Mouse (Mus musculus): Measurements from ENCODE around the gene Map2k5.
A peak's percentile ranks its signal among the peaks of the same experiment; 100 is the strongest.

Gene Map2k5

GRCm38 (mm10) chr9:63145249-63146125 is 232.2 kb downstream of the Map2k5 start:
- DNase-seq (ENCODE audit: low spot score) = no peak

DNA sequence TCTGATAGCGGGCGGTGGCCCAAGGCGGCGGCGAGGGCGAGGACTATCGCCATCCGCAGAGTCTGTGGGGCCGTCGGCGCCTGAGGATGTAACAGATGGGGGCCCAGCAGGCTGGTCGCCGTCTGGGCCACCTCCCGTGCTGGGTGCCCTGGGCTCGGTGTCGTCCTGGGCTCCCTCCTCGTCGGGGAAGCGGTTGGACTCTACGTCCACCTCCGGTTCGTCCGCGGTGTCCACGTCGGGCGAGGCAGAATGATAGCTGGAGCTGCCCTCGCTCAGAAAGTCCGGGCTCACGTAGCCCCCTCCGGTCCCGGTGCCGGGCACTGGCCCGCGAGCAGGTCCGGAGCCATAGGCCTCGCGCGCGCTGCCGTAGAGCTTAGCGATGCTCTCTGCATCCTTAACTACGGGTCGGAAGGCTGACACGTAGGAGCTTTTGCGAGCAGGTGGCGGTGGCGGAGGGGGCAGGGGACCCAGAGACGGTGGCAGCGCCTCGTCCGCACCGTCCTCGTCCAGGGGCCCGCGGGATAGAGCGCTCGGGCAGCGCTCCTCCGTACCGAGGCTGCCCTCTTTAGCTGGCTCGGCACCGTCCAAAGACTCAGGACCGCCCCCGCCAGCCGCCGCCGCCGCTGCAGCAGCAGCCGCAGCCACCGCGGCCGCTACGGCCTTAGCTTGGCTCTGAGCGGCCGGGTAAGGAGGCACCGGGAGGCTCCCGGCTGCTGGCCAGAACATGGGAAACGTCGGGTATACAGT is 233.0 kb downstream of the Map2k5 start:
- no peak for DNase-seq (ENCODE audit: low spot score)

DNA sequence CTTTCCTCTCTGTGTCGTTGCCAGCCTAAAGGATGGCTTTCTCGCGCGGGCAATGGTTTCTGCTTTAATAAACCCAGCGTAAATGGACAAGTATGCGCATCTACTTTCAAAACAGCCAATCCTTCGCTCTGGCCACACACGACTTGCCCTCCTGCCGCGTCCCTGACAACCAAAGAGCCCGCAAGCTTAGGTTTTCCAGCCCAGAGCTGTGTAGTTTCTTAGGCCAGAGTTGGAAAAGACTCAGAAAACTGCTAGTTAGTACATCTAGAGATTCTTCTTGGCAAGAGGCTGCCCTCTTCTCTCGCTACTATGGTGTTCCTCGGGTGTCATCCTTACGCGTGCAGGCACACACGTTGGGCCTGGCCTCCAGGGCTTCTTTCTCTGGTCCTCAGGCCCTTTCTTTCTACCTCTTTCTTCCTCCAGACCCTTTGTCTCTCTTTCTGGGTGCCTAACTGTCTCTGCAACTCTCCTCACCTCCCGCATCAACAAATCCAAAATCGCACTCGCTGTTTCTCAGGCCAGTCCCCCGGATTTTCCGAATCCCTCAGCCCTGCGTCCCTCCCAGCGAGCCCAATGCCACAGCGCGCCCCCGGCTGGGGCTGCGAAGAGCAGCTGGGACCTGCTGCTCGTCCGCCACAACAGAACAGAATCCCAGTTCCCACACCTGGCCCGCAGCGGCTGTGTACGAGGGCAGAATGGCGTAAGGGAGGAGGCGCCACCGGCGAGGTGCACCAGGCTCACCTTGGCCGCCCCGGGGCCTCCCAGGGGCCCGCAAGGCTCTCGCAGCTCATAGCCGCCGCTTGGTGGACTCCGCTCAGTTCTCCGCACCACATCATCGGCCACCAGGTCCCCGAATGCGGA is 233.8 kb downstream of the Map2k5 start:
- DNase-seq (ENCODE audit: low spot score) = no peak

DNA sequence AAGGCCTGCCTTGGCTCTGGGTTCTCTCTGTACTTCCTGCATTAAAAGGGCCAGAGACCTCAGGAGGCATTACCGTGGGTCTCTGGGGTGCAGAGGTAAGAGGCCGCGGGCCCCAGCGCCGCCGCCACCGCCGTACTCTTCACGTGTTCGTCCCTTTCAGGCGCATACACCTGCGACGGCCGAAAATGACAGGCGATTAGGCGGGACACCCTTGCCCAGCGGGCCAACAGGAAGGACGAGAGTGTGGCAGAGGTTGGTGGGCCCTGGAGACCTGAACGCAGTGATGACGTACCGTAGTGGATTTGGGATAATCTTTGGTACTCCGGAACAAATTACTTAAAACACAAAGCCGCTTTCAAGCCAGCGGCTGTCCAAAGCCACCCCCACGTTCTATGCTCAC is 234.5 kb downstream of the Map2k5 start:
- no peak for DNase-seq (ENCODE audit: low spot score)

GRCm38 (mm10) chr9:63142335-63143036 is 235.2 kb downstream of the Map2k5 start:
- no peak for DNase-seq (ENCODE audit: low spot score)

DNA sequence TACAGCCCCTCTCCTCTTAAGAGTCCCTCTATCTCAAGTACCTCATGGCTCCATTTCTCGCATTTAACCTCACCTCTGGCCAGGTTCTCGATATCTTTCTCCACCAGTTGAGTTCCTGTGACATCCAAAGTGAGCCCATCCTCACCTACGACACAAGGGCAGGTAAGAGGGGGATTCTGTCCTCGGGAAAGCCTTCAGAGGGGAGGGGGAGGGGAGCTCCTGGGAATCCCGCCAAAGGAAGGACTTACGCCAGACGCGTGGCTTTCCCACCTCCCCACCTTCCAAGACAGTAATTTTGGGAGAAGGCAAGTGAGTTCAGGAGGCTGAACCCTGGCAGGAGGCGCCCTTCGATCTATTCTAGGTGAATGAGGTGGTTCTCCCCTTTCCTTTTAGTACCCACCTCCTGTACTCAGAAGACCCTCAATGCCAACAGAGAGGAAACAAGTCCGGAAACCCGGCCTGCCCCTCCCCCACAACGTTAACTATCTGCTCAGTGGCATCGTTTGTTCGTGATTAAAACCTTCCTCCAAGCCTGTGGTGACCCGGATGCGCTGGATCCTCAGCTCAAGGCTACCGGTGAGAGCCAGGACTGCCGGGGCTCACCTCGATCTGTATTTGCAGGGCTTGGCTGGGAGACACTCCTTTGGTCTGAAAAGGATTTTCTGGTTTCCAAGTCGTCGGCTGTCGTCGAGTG is 235.9 kb downstream of the Map2k5 start:
- DNase-seq (ENCODE audit: low spot score) = no peak

- no peak for DNase-seq (ENCODE audit: low spot score)
These were observed 237.5 kb downstream of the Map2k5 start for GRCm38 (mm10) chr9:63140211-63140610.

DNA sequence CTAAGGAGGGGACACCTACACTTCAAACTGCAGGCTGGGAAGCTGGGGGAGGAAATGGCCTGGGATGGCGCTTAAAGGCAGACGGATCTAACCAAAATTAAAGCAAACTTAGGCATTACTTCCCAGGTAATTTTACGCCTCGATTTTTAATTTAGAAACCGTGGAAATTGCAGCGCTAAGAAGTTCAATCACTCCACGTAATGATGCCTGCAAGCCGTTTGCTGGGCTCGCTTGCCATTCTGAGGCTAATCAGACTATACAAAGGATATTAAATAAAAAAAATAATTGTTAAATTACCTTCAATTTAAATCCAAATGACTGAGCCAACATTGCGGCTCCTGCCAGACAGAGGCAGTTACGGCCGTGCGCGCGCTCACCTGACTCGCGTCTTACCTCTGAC is 238.0 kb downstream of the Map2k5 start:
- DNase-seq (ENCODE audit: low spot score) = no peak

DNA sequence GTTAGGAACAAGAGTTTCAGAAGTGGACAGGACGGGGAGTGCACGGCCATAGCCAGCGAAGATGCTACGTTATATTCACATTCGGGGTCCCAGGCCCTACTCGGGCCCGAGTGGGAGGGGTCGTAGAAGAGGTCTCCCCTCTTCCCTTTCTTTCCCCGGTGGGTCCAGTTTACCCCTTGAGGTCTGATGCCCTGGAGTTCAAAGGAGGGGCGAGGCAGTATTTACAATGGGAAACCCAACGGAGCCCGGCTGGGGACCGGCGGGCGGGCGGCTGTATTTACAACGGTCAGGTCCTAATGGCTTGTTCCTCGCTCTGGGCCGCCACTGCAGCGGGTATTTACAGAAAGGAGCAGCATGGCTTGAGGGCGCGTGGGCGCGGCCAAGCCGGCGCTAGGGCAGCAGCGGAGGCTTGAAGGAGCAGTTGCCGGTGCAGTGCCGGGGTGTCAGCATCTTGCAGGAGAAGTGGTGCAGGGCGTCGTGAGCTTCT is 239.2 kb downstream of the Map2k5 start:
- DNase-seq (ENCODE audit: low spot score) = no peak

DNA sequence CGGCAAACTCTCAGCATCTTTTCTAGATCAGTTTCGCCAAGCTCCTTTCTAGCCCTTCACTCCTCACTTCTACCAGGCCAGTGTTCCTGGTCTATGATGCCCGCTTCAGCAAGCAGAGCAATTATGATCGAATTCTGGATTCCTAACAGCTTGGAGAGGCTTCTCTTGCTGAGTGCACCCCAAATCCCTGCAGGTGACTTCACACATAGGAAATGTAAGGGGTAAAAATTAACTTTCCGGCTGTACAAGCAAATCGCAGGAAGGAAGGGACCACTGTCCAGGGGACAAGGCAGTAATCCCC is 240.1 kb downstream of the Map2k5 start:
- DNase-seq (ENCODE audit: low spot score) = no peak

GRCm38 (mm10) chr9:63136756-63137614 is 240.7 kb downstream of the Map2k5 start:
- no peak for DNase-seq (ENCODE audit: low spot score)

- no peak for DNase-seq (ENCODE audit: low spot score)
These were observed 241.5 kb downstream of the Map2k5 start for GRCm38 (mm10) chr9:63136241-63136640.

- DNase-seq (ENCODE audit: low spot score) = peak; percentile 41
These were observed 241.9 kb downstream of the Map2k5 start for GRCm38 (mm10) chr9:63135801-63136200.

GRCm38 (mm10) chr9:63135356-63135755 is 242.3 kb downstream of the Map2k5 start:
- no peak for DNase-seq (ENCODE audit: low spot score)

DNA sequence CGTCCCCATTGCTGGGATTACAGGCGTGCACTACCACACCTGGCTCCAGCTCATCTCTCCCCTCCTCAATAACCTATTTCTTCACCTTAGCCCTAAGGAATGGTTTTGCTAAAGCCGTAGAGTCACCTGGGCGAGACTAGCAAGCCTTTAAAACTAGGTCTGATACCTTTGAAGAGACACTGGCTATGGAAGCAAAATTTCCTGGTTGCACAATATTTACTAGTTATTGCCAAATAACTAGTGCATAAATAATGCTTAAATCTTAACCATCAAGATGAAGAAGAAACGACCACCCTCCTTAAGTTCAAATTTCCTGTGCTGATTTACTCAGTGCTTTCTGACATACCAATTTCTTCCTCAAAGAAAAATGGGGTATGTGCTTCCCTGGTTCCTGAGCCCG is 244.0 kb downstream of the Map2k5 start:
- no peak for DNase-seq (ENCODE audit: low spot score)

GRCm38 (mm10) chr9:63132673-63133601 is 244.8 kb downstream of the Map2k5 start:
- peak; percentile 90 for DNase-seq (ENCODE audit: low spot score)

DNA sequence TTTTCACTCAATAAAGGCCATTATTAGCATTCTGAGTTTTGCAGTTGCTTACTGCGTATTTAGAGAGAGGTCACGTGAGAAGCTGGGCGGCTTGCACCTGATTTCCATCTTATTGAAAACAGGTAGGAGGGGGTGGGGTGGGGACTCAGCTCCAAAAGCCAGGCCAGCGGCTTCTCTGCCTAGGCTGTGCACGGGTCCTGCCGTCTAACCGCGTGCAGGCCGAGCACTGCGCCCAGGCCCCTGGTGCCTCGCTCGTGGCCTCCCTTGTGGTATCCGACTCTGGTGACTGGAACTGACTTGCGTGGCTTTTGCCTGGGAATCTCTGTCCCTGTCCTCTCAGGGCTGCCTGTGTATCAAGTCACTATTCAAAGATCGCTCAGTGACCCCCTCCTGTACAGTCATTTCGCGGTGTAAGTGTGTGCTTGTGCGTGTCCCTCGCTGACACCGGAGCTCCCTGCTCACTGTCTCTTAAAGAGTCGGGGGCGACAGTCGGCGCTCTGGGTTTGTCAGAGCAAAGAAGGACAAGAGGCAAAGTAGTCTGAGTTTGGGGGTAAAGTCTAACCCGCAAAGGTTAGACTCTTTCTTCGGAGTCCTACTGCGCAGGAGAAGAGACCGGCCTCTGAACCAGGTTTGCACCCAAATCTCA is 245.6 kb downstream of the Map2k5 start:
- DNase-seq (ENCODE audit: low spot score) = peak; percentile 32

GRCm38 (mm10) chr9:63129641-63130041 is 248.1 kb downstream of the Map2k5 start:
- no peak for DNase-seq (ENCODE audit: low spot score)

- no peak for DNase-seq (ENCODE audit: low spot score)
These were observed 253.2 kb downstream of the Map2k5 start for GRCm38 (mm10) chr9:63124512-63124911.

All from urinary bladder, postnatal 25 days (tissue).